Mouse (Mus musculus): ENCODE data around the gene Tmem8. TPM values are rescaled to one million over a fixed set of nuclear protein-coding genes. Genes with fewer than 3 reads are reported as not detected.
A peak's percentile ranks its signal among the peaks of the same experiment; 100 is the strongest.

The Tmem8 gene
- polyA plus RNA-seq, 1 experiment, result 4.1 TPM

DNA sequence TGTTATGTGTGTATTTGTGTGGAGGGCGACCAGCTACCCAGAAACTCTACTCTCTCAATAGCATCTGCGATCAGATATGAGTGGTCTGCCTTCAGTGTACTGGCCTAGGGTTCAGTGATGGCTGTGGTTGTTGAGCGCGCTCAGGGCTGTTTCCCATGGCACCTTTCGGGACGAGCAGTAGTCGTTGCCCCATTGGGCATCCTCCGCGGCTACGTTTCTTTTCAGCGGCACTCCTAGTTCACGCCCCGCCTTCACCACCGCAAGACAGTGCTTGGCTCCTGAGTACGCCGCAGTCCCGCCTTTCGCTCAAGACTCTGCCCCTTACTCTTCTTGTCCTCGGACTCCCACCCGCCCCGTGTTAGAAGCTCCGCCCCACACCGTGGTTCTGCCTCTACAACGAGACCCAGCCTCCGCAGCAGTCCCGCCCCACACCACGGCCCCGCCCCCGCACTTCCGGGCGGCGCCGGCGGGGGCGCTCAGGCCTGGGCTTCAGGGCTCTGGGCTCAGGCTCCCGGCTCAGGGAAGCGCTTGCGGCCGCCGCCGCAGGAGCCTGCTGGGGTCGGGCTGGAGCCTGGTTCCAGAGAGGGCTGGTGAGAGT, 25.2 kb downstream of the Tmem8 start, which contains the start of gene Axin1:
TSS of gene Axin1 (plus strand) at position 450 of the 598 bp plus-strand sequence.
- peaks cover 54% of the 10 kb centered on the region for H3K4me1 ChIP-seq
- H3K27me3 ChIP-seq (replicated peaks), result no peaks in the 10 kb centered on the region
- H3K36me3 ChIP-seq (replicated peaks; ENCODE audit: low read length), result peaks cover 19% of the 10 kb centered on the region
- TF ChIP-seq GATA1 (IDR thresholded peaks at IDR 0.05; ENCODE audit: borderline replicate concordance, low read length), result no peak; the same call in 2 of the 3 replicates
- H3K9me3 ChIP-seq, result no peaks in the 10 kb centered on the region
- H3K4me3 ChIP-seq (replicated peaks), result peak within 1 kb of the TSS; percentile 98

DNA sequence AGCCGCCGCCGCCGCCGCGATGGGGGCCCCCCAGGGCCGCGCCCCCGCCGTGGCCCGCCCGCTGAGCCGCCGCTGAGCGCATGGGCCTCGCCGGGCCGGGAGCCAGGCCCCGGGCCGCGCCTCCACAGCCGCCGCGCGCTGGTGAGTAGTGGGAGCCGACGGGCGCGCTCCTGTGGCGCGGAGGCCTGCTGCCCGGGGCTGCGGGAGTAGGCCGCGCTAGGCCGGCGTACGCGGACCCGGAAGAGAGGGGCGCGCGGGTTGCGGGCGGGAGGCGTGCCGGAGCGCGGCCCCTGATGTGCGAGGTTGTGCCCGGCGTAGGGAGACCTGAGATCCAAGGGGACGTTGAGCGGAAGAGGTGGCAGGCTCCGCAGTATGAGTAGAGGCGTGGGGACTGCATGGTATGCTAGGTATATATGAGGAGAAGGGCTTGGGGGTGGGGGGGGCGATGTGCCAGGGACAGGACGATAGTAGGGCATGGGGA, 25.8 kb downstream of the Tmem8 start:
- no peaks in the 10 kb centered on the region for H3K9me3 ChIP-seq
- peaks cover 23% of the 10 kb centered on the region for H3K36me3 ChIP-seq (replicated peaks; ENCODE audit: low read length)
- no peak for TF ChIP-seq GATA1 (IDR thresholded peaks at IDR 0.05; ENCODE audit: borderline replicate concordance, low read length)
- TF ChIP-seq FLI1 (IDR thresholded peaks at IDR 0.05; ENCODE audit: low read length), result no peak
- peak overlapping the region; percentile 98 for H3K4me3 ChIP-seq (replicated peaks)
- H3K27me3 ChIP-seq (replicated peaks), result no peaks in the 10 kb centered on the region
- H3K4me1 ChIP-seq, result peaks cover 54% of the 10 kb centered on the region

DNA sequence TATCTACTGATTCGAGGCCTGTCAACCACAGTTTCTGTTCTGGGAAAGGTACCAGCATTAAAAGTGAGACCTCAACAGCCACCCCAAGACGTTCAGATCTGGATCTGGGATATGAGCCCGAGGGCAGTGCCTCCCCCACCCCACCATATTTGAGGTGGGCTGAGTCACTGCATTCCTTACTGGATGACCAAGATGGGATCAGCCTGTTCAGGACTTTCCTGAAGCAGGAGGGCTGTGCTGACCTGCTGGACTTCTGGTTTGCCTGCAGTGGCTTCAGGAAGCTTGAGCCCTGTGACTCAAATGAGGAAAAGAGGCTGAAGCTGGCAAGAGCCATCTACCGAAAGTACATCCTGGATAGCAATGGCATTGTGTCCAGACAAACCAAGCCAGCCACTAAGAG, 29.7 kb downstream of the Tmem8 start:
- Histone ChIP-seq H3K4me1 (peaks cover 59% of the 10 kb centered on the region), H3K36me3 (replicated peaks; ENCODE audit: low read length) (peaks cover 54% of the 10 kb centered on the region), H3K9me3 (no peaks in the 10 kb centered on the region), H3K4me3 (replicated peaks) (no peak overlapping the region), H3K27me3 (replicated peaks) (no peaks in the 10 kb centered on the region)
- no peak for TF ChIP-seq GATA1 (IDR thresholded peaks at IDR 0.05; ENCODE audit: borderline replicate concordance, low read length)
- TF ChIP-seq FLI1 (IDR thresholded peaks at IDR 0.05; ENCODE audit: low read length), result no peak

DNA sequence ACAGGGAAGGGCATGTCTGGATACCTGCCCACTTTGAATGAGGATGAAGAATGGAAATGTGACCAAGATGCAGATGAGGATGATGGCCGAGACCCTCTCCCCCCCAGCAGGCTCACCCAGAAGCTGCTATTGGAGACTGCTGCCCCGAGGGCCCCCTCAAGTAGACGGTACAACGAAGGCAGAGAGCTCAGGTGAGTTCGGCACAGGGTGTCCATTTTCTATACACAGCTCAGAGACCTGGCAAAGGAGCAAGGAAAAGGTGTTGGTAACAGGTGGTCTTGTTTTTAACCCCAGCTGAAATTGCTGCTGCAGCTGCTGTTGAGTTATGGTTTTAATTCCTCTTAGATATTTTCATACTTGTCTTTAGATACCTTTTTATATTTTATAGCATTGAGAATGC, 30.3 kb downstream of the Tmem8 start:
- H3K36me3 ChIP-seq (replicated peaks; ENCODE audit: low read length), result peaks cover 60% of the 10 kb centered on the region
- H3K9me3 ChIP-seq, result no peaks in the 10 kb centered on the region
- no peak for TF ChIP-seq GATA1 (IDR thresholded peaks at IDR 0.05; ENCODE audit: borderline replicate concordance, low read length)
- no peak for TF ChIP-seq FLI1 (IDR thresholded peaks at IDR 0.05; ENCODE audit: low read length)
- H3K4me3 ChIP-seq (replicated peaks), result no peak overlapping the region
- H3K4me1 ChIP-seq, result peaks cover 54% of the 10 kb centered on the region
- H3K27me3 ChIP-seq (replicated peaks), result no peaks in the 10 kb centered on the region

DNA sequence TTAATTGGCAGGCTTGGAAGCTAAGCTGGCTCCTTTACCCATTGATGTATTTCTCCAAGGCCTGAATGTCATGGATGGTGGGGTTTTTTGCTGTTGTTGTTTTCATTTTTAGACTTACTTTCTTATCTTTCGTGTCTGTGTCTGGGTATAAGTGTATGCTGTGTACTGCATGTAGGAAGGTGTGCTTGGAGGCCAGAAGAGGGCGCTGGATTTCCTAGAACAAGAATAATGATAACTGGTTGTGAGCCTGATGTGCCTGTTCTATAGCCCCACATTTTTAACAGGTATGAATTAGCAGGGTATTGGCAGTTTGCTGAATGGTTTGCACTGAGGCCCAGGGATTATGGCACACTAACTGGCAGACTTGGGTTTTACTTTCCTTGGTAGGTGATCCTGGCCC, 36.0 kb downstream of the Tmem8 start:
- Histone ChIP-seq H3K36me3 (replicated peaks; ENCODE audit: low read length) (peaks cover 80% of the 10 kb centered on the region), H3K9me3 (no peaks in the 10 kb centered on the region), H3K4me3 (replicated peaks) (no peak overlapping the region), H3K27me3 (replicated peaks) (no peaks in the 10 kb centered on the region), H3K4me1 (peaks cover 25% of the 10 kb centered on the region)
- TF ChIP-seq FLI1 (IDR thresholded peaks at IDR 0.05; ENCODE audit: low read length) (no peak), GATA1 (IDR thresholded peaks at IDR 0.05; ENCODE audit: borderline replicate concordance, low read length) (no peak)

DNA sequence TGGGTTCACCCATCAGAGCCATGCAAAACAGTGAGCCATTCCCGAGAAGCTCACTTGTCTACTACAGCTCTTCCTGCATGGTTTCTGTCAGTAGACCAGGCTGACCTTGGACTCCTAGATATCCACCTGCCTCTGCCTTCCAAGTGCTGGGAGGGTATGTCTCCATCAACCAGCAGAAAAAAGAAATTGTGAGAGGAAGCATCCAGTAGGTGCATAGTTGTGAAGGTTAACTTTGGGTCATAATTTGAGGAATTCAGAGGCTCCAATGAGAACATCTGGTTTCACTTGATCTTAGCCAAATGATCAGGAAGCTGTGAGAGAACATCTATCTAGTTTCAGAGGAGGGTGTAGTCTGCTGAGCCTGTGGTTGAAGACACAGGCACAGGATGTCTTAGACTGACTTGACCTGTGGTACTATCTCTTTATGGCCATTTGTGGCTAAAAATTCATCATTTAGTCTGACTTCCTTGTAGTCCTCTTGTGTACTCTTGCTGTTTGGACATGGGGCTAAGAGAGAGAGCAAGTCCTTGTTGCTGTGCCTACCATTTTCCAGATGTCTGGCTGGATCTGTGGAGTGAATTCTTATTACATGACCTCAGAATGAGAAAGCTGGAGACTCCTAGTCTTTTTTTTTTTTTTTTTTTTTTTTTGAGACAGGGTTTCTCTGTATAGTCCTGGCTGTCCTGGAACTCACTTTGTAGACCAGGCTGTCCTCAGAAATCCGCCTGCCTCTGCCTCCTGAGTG, 39.0 kb downstream of the Tmem8 start:
- H3K9me3 ChIP-seq, result no peaks in the 10 kb centered on the region
- no peak for TF ChIP-seq FLI1 (IDR thresholded peaks at IDR 0.05; ENCODE audit: low read length)
- no peak for TF ChIP-seq GATA1 (IDR thresholded peaks at IDR 0.05; ENCODE audit: borderline replicate concordance, low read length)
- H3K36me3 ChIP-seq (replicated peaks; ENCODE audit: low read length), result peaks cover 77% of the 10 kb centered on the region
- no peaks in the 10 kb centered on the region for H3K27me3 ChIP-seq (replicated peaks)
- H3K4me1 ChIP-seq, result peaks cover 18% of the 10 kb centered on the region
- H3K4me3 ChIP-seq (replicated peaks), result no peak overlapping the region

DNA sequence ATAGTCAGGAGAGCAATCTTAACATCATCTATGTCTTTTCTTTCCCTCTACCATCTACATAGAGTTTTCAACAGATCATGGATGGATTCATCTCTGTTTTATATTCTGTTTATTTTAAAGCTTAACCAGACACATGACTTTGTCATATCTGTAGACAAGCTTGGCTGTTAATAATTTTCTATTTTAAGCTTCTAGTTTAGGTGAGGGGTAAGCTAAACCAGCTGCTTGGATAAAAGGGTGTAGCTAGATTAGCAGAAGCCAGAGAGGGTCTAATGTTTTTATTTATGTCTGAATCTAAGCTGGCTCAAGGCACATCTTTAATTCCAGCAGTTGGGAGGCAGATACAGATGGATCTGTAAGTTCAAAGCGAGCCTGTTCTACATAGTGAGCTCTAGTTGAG, 49.6 kb downstream of the Tmem8 start:
- H3K36me3 ChIP-seq (replicated peaks; ENCODE audit: low read length), result peaks cover 32% of the 10 kb centered on the region
- H3K9me3 ChIP-seq, result no peaks in the 10 kb centered on the region
- no peak for TF ChIP-seq FLI1 (IDR thresholded peaks at IDR 0.05; ENCODE audit: low read length)

DNA sequence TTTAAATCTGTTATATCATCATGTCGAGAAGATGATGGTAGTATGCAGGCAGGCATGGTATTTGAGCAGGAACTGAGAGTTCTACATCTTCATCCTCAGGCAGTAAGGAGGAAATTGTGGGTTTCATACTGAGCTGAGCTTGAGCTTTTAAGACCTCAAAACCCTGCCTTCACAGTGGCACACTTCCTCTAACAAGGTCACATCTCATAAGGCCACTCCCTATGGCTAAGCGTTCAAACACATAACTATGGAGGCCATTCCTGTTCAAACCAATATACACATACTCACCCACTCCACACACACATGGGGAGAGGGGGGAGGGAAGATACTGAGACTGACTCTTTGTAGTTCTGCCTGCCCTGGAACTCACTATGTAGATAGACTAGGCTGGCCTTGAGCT, 54.9 kb downstream of the Tmem8 start:
- Histone ChIP-seq H3K4me3 (replicated peaks) (no peak overlapping the region), H3K9me3 (no peaks in the 10 kb centered on the region), H3K36me3 (replicated peaks; ENCODE audit: low read length) (peaks cover 39% of the 10 kb centered on the region), H3K27me3 (replicated peaks) (no peaks in the 10 kb centered on the region), H3K4me1 (peaks cover 32% of the 10 kb centered on the region)
- no peak for TF ChIP-seq FLI1 (IDR thresholded peaks at IDR 0.05; ENCODE audit: low read length)
- TF ChIP-seq GATA1 (IDR thresholded peaks at IDR 0.05; ENCODE audit: borderline replicate concordance, low read length), result no peak

More for the DNA sequence above, 49.6 kb downstream of the Tmem8 start:
- no peaks in the 10 kb centered on the region for H3K27me3 ChIP-seq (replicated peaks)
- peaks cover 28% of the 10 kb centered on the region for H3K4me1 ChIP-seq
- H3K4me3 ChIP-seq (replicated peaks), result no peak overlapping the region

Other genes with a start within 250 kb of the Tmem8 start
- gene Mcrip2, start 244.5 kb upstream of the Tmem8 start, polyA plus RNA-seq (2012; ENCODE audit: insufficient read depth, low replicate concordance), result 77.6 and 205 TPM in 2 replicates
- 22.6 and 23.9 TPM in 2 replicates for gene Mettl26, start 238.2 kb upstream of the Tmem8 start, polyA plus RNA-seq (2012; ENCODE audit: insufficient read depth, low replicate concordance)
- 1.9 and 3.1 TPM in 2 replicates for gene Wfikkn1, start 232.4 kb upstream of the Tmem8 start, polyA plus RNA-seq (2012; ENCODE audit: insufficient read depth, low replicate concordance)
- 8.8 and 24.8 TPM in 2 replicates for gene Rab40c, start 193.6 kb upstream of the Tmem8 start, polyA plus RNA-seq (2012; ENCODE audit: insufficient read depth, low replicate concordance)
- 48.5 and 65.5 TPM in 2 replicates for gene Pigq, start 168.4 kb upstream of the Tmem8 start, polyA plus RNA-seq (2012; ENCODE audit: insufficient read depth, low replicate concordance)
- gene Nhlrc4, start 168.3 kb upstream of the Tmem8 start, polyA plus RNA-seq (2012; ENCODE audit: insufficient read depth, low replicate concordance), result not detected in 2 replicates
- not detected in 2 replicates for gene A930017K11Rik, start 160.7 kb upstream of the Tmem8 start, polyA plus RNA-seq (2012; ENCODE audit: insufficient read depth, low replicate concordance)
- 12.2 and 39.3 TPM in 2 replicates for gene Capn15, start 127.5 kb upstream of the Tmem8 start, polyA plus RNA-seq (2012; ENCODE audit: insufficient read depth, low replicate concordance)
- gene Rab11fip3, start 43.7 kb upstream of the Tmem8 start, polyA plus RNA-seq (2012; ENCODE audit: insufficient read depth, low replicate concordance), result 2.7 and 4.0 TPM in 2 replicates
- gene Decr2, start 23.0 kb upstream of the Tmem8 start, polyA plus RNA-seq (2012; ENCODE audit: insufficient read depth, low replicate concordance), result 0.35 and 1.5 TPM in 2 replicates
- 28.9 and 32.8 TPM in 2 replicates for gene Nme4, start 17.7 kb upstream of the Tmem8 start, polyA plus RNA-seq (2012; ENCODE audit: insufficient read depth, low replicate concordance)
- gene Mrpl28, start 10.2 kb downstream of the Tmem8 start, polyA plus RNA-seq (2012; ENCODE audit: insufficient read depth, low replicate concordance), result 104 and 138 TPM in 2 replicates
- gene Axin1, start 25.4 kb downstream of the Tmem8 start, polyA plus RNA-seq (2012; ENCODE audit: insufficient read depth, low replicate concordance), result 12.5 and 19.6 TPM in 2 replicates
- not detected in 2 replicates for gene Pdia2, start 85.8 kb downstream of the Tmem8 start, polyA plus RNA-seq (2012; ENCODE audit: insufficient read depth, low replicate concordance)
- gene Rgs11, start 89.7 kb downstream of the Tmem8 start, polyA plus RNA-seq (2012; ENCODE audit: insufficient read depth, low replicate concordance), result 0.84 and 8.2 TPM in 2 replicates
- gene Arhgdig, start 94.5 kb downstream of the Tmem8 start, polyA plus RNA-seq (2012; ENCODE audit: insufficient read depth, low replicate concordance), result not detected in 2 replicates
- gene Fam234a, start 130.9 kb downstream of the Tmem8 start, polyA plus RNA-seq (2012; ENCODE audit: insufficient read depth, low replicate concordance), result 7.0 and 8.3 TPM in 2 replicates
- 8.5 and 23.7 TPM in 2 replicates for gene Luc7l, start 139.6 kb downstream of the Tmem8 start, polyA plus RNA-seq (2012; ENCODE audit: insufficient read depth, low replicate concordance)